Mouse (Mus musculus): ENCODE data around the gene Tstd3.

Gene Tstd3

GRCm38 (mm10) chr4:21766863-21767304 is at the start of gene Tstd3, which contains the start of gene Usp45:
TSS of gene Tstd3 (minus strand) at chr4:21767212.
TSS of gene Usp45 (plus strand) at chr4:21767156.
- in situ Hi-C loops (cut with MboI, MseI) = loop anchor here in 1 of 2 experiments (5.0 kb wide), 1 partner anchor 40 kb away; the partner anchor contains the start of gene Ccnc

GRCm38 (mm10) chr4:21814029-21814428 is 47.0 kb upstream of the Tstd3 start:
- in situ Hi-C loops (cut with MboI, MseI) = loop anchor here in 1 of 2 experiments (25.0 kb wide), 1 partner anchor 277 kb away; no protein-coding TSS in a partner anchor

GRCm38 (mm10) chr4:21812635-21813034 is 45.6 kb upstream of the Tstd3 start:
- in situ Hi-C loops (cut with MboI, MseI) = loop anchor here in 1 of 2 experiments (25.0 kb wide), 1 partner anchor 275 kb away; no protein-coding TSS in a partner anchor

- in situ Hi-C loops (cut with MboI, MseI) = loop anchor here in 1 of 2 experiments (25.0 kb wide), 1 partner anchor 273 kb away; no protein-coding TSS in a partner anchor
Observed at GRCm38 (mm10) chr4:21810608-21811007, 43.6 kb upstream of the Tstd3 start.

- in situ Hi-C loops (cut with MboI, MseI) = loop anchor here in 1 of 2 experiments (25.0 kb wide), 1 partner anchor 270 kb away; no protein-coding TSS in a partner anchor
Observed at GRCm38 (mm10) chr4:21807204-21807603, 40.2 kb upstream of the Tstd3 start.

- in situ Hi-C loops (cut with MboI, MseI) = loop anchor here in 1 of 2 experiments (25.0 kb wide), 1 partner anchor 264 kb away; no protein-coding TSS in a partner anchor
Observed at GRCm38 (mm10) chr4:21801620-21802019, 34.6 kb upstream of the Tstd3 start.

- in situ Hi-C loops (cut with MboI, MseI) = loop anchor here in 1 of 2 experiments (25.0 kb wide), 1 partner anchor 264 kb away; no protein-coding TSS in a partner anchor
Observed at GRCm38 (mm10) chr4:21801013-21801412, 34.0 kb upstream of the Tstd3 start.

GRCm38 (mm10) chr4:21793631-21794030 is 26.6 kb upstream of the Tstd3 start:
- in situ Hi-C loops (cut with MboI, MseI) = loop anchor here in 1 of 2 experiments (25.0 kb wide), 1 partner anchor 656 kb away; no protein-coding TSS in a partner anchor

GRCm38 (mm10) chr4:21789836-21790235 is 22.8 kb upstream of the Tstd3 start:
- in situ Hi-C loops (cut with MboI, MseI) = loop anchor here in 1 of 2 experiments (25.0 kb wide), 1 partner anchor 653 kb away; no protein-coding TSS in a partner anchor

- in situ Hi-C loops (cut with MboI, MseI) = loop anchor here in 1 of 2 experiments (25.0 kb wide), 1 partner anchor 652 kb away; no protein-coding TSS in a partner anchor
Observed at GRCm38 (mm10) chr4:21788903-21789302, 21.9 kb upstream of the Tstd3 start.

- in situ Hi-C loops (cut with MboI, MseI) = loop anchor here in 1 of 2 experiments (25.0 kb wide), 1 partner anchor 649 kb away; no protein-coding TSS in a partner anchor
Observed at GRCm38 (mm10) chr4:21786268-21786667, 19.3 kb upstream of the Tstd3 start.

GRCm38 (mm10) chr4:21780816-21781726 is 14.1 kb upstream of the Tstd3 start:
- in situ Hi-C loops (cut with MboI, MseI) = loop anchor here in 1 of 2 experiments (25.0 kb wide), 1 partner anchor 644 kb away; no protein-coding TSS in a partner anchor

- in situ Hi-C loops (cut with MboI, MseI) = loop anchor here in 1 of 2 experiments (25.0 kb wide), 1 partner anchor 640 kb away; no protein-coding TSS in a partner anchor
Observed at GRCm38 (mm10) chr4:21776946-21777265, 9.9 kb upstream of the Tstd3 start.

- in situ Hi-C loops (cut with MboI, MseI) = loop anchor here in 1 of 2 experiments (25.0 kb wide), 1 partner anchor 639 kb away; no protein-coding TSS in a partner anchor
Observed at GRCm38 (mm10) chr4:21776091-21776945, 9.3 kb upstream of the Tstd3 start.

- in situ Hi-C loops (cut with MboI, MseI) = no loop called here
Observed at GRCm38 (mm10) chr4:21772306-21772705, 5.3 kb upstream of the Tstd3 start.

- in situ Hi-C loops (cut with MboI, MseI) = no loop called here
Observed at GRCm38 (mm10) chr4:21771064-21771463, 4.1 kb upstream of the Tstd3 start.

GRCm38 (mm10) chr4:21766171-21766862 is 695 bp downstream of the Tstd3 start:
- in situ Hi-C loops (cut with MboI, MseI) = loop anchor here in 1 of 2 experiments (5.0 kb wide), 1 partner anchor 39 kb away; the partner anchor contains the start of gene Ccnc

GRCm38 (mm10) chr4:21763827-21764226 is 3.2 kb downstream of the Tstd3 start:
- in situ Hi-C loops (cut with MboI, MseI) = no loop called here

GRCm38 (mm10) chr4:21761416-21762160 is 5.4 kb downstream of the Tstd3 start:
- in situ Hi-C loops (cut with MboI, MseI) = no loop called here
